Mouse (Mus musculus) CH12.LX (cell line): Measurements from ENCODE around the gene Olfr157. TPM values are rescaled to one million over a fixed set of nuclear protein-coding genes. Genes with fewer than 3 reads are reported as not detected.
A peak's percentile ranks its signal among the peaks of the same experiment; 100 is the strongest.

Source experiments
- DNase-seq: peaks from one replicate; pipeline ENCODE4 v3.0.0-alpha.2; 2013; ENCODE audit errors: extremely low read depth
- H3K27ac ChIP-seq: 2 replicates; pipeline ENCODE4 v1.5.1; 2012; ENCODE audit warnings: low read depth, mild to moderate bottlenecking, control low read depth, moderate library complexity; ENCODE audit not compliant: insufficient read depth
- H3K27me3 ChIP-seq: replicated peaks from 2 replicates; pipeline ENCODE3; 2012; ENCODE audit warnings: inconsistent platforms
- H3K36me3 ChIP-seq, 2 experiments: replicated peaks in 1 of 2; 2 replicates each; pipeline versions ENCODE3 to v1.6.1; 2012; ENCODE audit warnings: inconsistent platforms in 1 of 2, low read length in 1 of 2, mild to moderate bottlenecking in 1 of 2, mixed read lengths in 1 of 2, moderate library complexity in 1 of 2; ENCODE audit not compliant: control insufficient read depth in 1 of 2, insufficient read depth in 1 of 2
- H3K4me1 ChIP-seq, 2 experiments: 2 replicates each; pipeline ENCODE4 v1.6.1; 2012; ENCODE audit warnings: inconsistent platforms in 1 of 2, moderate library complexity in 1 of 2; ENCODE audit not compliant: insufficient read depth in 2 of 2, control insufficient read depth in 1 of 2
- H3K4me2 ChIP-seq: 2 replicates; pipeline ENCODE4 v1.6.1; 2012; ENCODE audit warnings: low read depth, mild to moderate bottlenecking, control low read depth; ENCODE audit not compliant: poor library complexity, insufficient read depth, severe bottlenecking
- H3K4me3 ChIP-seq, 3 experiments: fragments of 150-350 bp in 1 of 3; sonication (generic) in 1 of 3; replicated peaks in 1 of 3; 2 replicates each; pipeline versions ENCODE3 to v1.5.1; 2011 to 2012; ENCODE audit warnings: low read depth in 2 of 3, low read length in 2 of 3, mild to moderate bottlenecking in 2 of 3, moderate library complexity in 2 of 3, control low read depth in 1 of 3, improper control_type of control experiment in 1 of 3, inconsistent platforms in 1 of 3, mixed read lengths in 1 of 3; ENCODE audit not compliant: poor library complexity in 1 of 3
- H3K79me2 ChIP-seq: replicated peaks from 2 replicates; pipeline ENCODE4 v1.6.1; 2012; ENCODE audit warnings: mild to moderate bottlenecking, moderate library complexity; ENCODE audit not compliant: control insufficient read depth, poor library complexity, insufficient read depth, severe bottlenecking; ENCODE audit errors: extremely low read depth
- H3K9ac ChIP-seq: 2 replicates; pipeline ENCODE4 v1.6.1; 2012; ENCODE audit warnings: low read depth, mild to moderate bottlenecking, control low read depth, moderate library complexity; ENCODE audit not compliant: insufficient read depth
- H3K9me3 ChIP-seq: replicated peaks from 2 replicates; pipeline ENCODE3; 2012; ENCODE audit warnings: low read length, inconsistent platforms, mixed read lengths
- CTCF ChIP-seq, 2 experiments: IDR thresholded peaks in 1 of 2; conservative IDR thresholded peaks in 1 of 2; 2 replicates each; pipeline ENCODE4 v1.5.1; 2011 to 2012; ENCODE audit warnings: low read depth in 2 of 2, low read length in 2 of 2, improper control_type of control experiment in 1 of 2, inconsistent platforms in 1 of 2, mild to moderate bottlenecking in 1 of 2, moderate library complexity in 1 of 2
- JUND ChIP-seq: conservative IDR thresholded peaks from 2 replicates; pipeline ENCODE4 v1.6.1; 2011; ENCODE audit warnings: low read depth, low read length, improper control_type of control experiment
- MAFK ChIP-seq: IDR thresholded peaks from 2 replicates; pipeline ENCODE4 v1.6.1; 2011; ENCODE audit warnings: low read length, improper control_type of control experiment; ENCODE audit not compliant: insufficient replicate concordance
- POLR2AphosphoS2 ChIP-seq: IDR thresholded peaks from 2 replicates; pipeline ENCODE4 v1.6.1; 2011; ENCODE audit warnings: low read depth, low read length, improper control_type of control experiment
- RAD21 ChIP-seq: IDR thresholded peaks from 2 replicates; pipeline ENCODE4 v1.6.1; 2011; ENCODE audit warnings: low read depth, mild to moderate bottlenecking, low read length, improper control_type of control experiment, moderate library complexity
- SMC3 ChIP-seq: IDR thresholded peaks from 2 replicates; pipeline ENCODE4 v1.6.1; 2011; ENCODE audit warnings: low read depth, low read length, improper control_type of control experiment
- USF2 ChIP-seq: conservative IDR thresholded peaks from 2 replicates; pipeline ENCODE4 v1.6.1; 2011; ENCODE audit warnings: low read depth, low read length, improper control_type of control experiment
- ZNF384 ChIP-seq: IDR thresholded peaks from 2 replicates; pipeline ENCODE4 v1.6.1; 2012; ENCODE audit warnings: low read depth, low read length, improper control_type of control experiment, inconsistent platforms
- dilution Hi-C: fragments of 300-500 bp; cut with MboI; formaldehyde crosslinking; loops from 2 replicates; pipeline ENCODE4 v1.14.3; 2020; ENCODE audit warnings: low sequenced_read_pairs; ENCODE audit not compliant: extremely low pct_unique_long_range_greater_than_20kb, extremely low pct_ligation_motif_present
- in situ Hi-C: fragments of 300-500 bp; cut with MboI; formaldehyde crosslinking; loops from 3 replicates; pipeline ENCODE4 v1.14.3; 2019; ENCODE audit warnings: low sequenced_read_pairs, low pct_ligation_motif_present, low pct_unique_long_range_greater_than_20kb, mixed read lengths
- polyA plus RNA-seq: library from polyadenylated mRNA; unstranded; fragments of >175 nt; gene quantifications from 2 replicates; pipeline ENCODE4 v1.2.1, GENCODE M21; 2012; ENCODE audit warnings: low read depth; ENCODE audit not compliant: insufficient read length
- total RNA-seq, 2 experiments: library from RNA; depleted of rRNA; stranded (reverse); fragments of 300-350 nt in 1 of 2; fragments of >200 nt in 1 of 2; gene quantifications; 2 replicates each; pipeline ENCODE4 v1.2.3; 2012 to 2014

Gene Olfr157
- total and polyA plus RNA-seq, 3 experiments, result 0.03 TPM; not detected in 2

- no peaks in the 10 kb centered on the region for H3K9me3 ChIP-seq
- no peak overlapping the region for H3K4me2 ChIP-seq
- no peak overlapping the region for H3K9ac ChIP-seq
- no peak overlapping the region for H3K27ac ChIP-seq
- H3K79me2 ChIP-seq, result no peaks in the 10 kb centered on the region
- no peak overlapping the region for H3K4me3 ChIP-seq
- H3K27me3 ChIP-seq, result peaks cover 43% of the 10 kb centered on the region
- dilution Hi-C loops (no loop called here), in situ Hi-C loops (no loop called here)
- no peaks in the 10 kb centered on the region for H3K36me3 ChIP-seq
- peak; percentile 34 for DNase-seq
- H3K4me1 ChIP-seq, result peaks cover 0 to 13% of the 10 kb centered on the region in 2 experiments; a peak in 2 of 4 replicates
- TF ChIP-seq RAD21 (no peak), USF2 (no peak), ZNF384 (no peak), POLR2AphosphoS2 (no peak), SMC3 (no peak), JUND (no peak)
These were observed 5.3 kb downstream of the Olfr157 start for GRCm38 (mm10) chr4:43834749-43835148.

GRCm38 (mm10) chr4:43833752-43834151 is 6.2 kb downstream of the Olfr157 start:
- TF ChIP-seq USF2 (no peak), ZNF384 (peak; percentile 54)
- Histone ChIP-seq H3K36me3 (no peaks in the 10 kb centered on the region), H3K4me2 (no peak overlapping the region), H3K4me1 (peaks cover 0 to 13% of the 10 kb centered on the region in 2 experiments; a peak in 2 of 4 replicates), H3K27ac (no peak overlapping the region), H3K9ac (no peak overlapping the region), H3K4me3 (no peak overlapping the region), H3K9me3 (no peaks in the 10 kb centered on the region), H3K27me3 (peaks cover 45% of the 10 kb centered on the region), H3K79me2 (no peaks in the 10 kb centered on the region)
- in situ Hi-C loops (no loop called here), dilution Hi-C loops (no loop called here)
- no peak for DNase-seq

- DNase-seq, result peak; percentile 10
- no peak overlapping the region for H3K4me3 ChIP-seq
- peaks cover 0 to 13% of the 10 kb centered on the region in 2 experiments; a peak in 2 of 4 replicates for H3K4me1 ChIP-seq
- no peak overlapping the region for H3K4me2 ChIP-seq
- TF ChIP-seq SMC3, result peak; percentile 23
- TF ChIP-seq CTCF (conservative IDR thresholded peaks at IDR 0.05 in 1 of 2, IDR thresholded peaks at IDR 0.05 in 1 of 2; ENCODE audit: low read depth in 2 of 2, low read length in 2 of 2), result peak in 1 of 2 experiments; percentile 41; a peak in 2 of 4 replicates
- no peak for TF ChIP-seq MAFK
- no peaks in the 10 kb centered on the region for H3K79me2 ChIP-seq
- H3K27ac ChIP-seq, result no peak overlapping the region
- dilution Hi-C loops, result no loop called here
- no peaks in the 10 kb centered on the region for H3K9me3 ChIP-seq
- in situ Hi-C loops, result no loop called here
- no peaks in the 10 kb centered on the region for H3K36me3 ChIP-seq
- H3K9ac ChIP-seq, result no peak overlapping the region
- peaks cover 55% of the 10 kb centered on the region for H3K27me3 ChIP-seq
These were observed 8.0 kb downstream of the Olfr157 start for GRCm38 (mm10) chr4:43832031-43832430.
